Mouse (Mus musculus) liver, embryonic 14.5 days (tissue): ENCODE results near the gene Zmynd12.

ENCODE experiments used
- CTCF ChIP-seq: IDR thresholded peaks from 2 replicates; pipeline ENCODE4 v1.5.1; 2016; ENCODE audit warnings: antibody characterized with exemption, low read depth, control low read depth
- EP300 ChIP-seq: IDR thresholded peaks from 2 replicates; pipeline ENCODE4 v1.6.1; 2016; ENCODE audit warnings: antibody characterized with exemption, low read depth

DNA sequence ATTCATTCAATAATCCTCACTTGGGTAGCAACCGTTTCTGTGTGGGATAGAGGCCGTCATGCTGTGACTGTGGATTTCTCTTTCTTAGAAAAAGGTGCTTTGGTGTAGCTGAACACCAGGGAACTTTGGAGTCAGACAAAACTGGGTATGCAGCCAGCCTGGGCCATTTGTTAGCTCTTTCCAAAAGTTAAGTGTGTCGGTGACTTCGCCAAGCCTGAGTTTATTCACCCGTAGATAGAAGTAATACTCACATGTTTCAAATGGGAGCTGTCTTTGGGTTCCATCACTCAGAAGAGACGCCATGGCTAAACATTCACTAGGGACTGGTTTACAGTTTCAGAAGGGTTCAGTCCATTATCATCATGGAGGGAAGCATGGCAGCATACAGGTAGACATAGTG is 24.6 kb downstream of the Zmynd12 start:
- no peak for TF ChIP-seq CTCF
- no peak for TF ChIP-seq EP300
